15 mouse cellular contexts compared by ENCODE assay signal in the genomic region with DNA sequence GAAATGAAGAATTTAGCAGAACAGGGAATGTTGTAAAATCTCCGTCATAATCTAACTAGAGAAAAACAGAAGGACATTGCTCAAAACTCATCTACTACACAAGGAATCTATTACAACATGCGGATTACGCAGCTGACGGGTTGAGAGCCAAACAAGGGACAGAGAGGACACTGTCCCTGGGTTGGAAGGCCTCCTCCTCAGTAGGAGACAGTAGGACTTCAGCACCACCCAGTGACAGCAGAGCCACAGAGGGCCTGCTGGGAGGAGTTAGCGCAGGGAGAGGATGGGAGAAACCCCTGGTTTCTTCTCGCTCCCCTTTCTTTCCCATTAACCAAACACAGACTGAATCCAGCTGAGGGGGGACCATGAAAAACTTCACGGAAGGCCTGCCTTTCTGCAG. TPM values are rescaled to one million over a fixed set of nuclear protein-coding genes. Genes with fewer than 3 reads are reported as not detected.
DNase-seq lines count a peak whose midpoint lies in the region; TF ChIP-seq lines count a peak whose summit lies in the region.
"Had no signal": no experiment of that assay in that cellular context is flagged by ENCODE, and none has a peak within 500 bp of the region (broad histone marks: within the 10 kb centered on the region; RNA-seq: fewer than 3 reads in every experiment).

No protein-coding gene starts in this region.

- H3K27me3 ChIP-seq in CH12.LX (replicated peaks) = no peaks in the 10 kb centered on the region

- no peak for TF ChIP-seq EP300 in CH12.LX (IDR thresholded peaks at IDR 0.05; ENCODE audit: low read length)

- peak; percentile 32 for TF ChIP-seq RAD21 in CH12.LX (IDR thresholded peaks at IDR 0.05; ENCODE audit: low read depth, low read length)

- peaks cover 5 to 14% of the 10 kb centered on the region in 2 experiments for H3K4me1 ChIP-seq in CH12.LX (ENCODE audit: control insufficient read depth in 1 of 2, insufficient read depth in 2 of 2)

- no peak overlapping the region for H3K9ac ChIP-seq in CH12.LX (ENCODE audit: insufficient read depth, low read depth)
- H3K9ac ChIP-seq: hindbrain, embryonic 12.5 days had no signal

- no peak overlapping the region for H3K4me2 ChIP-seq in CH12.LX (ENCODE audit: insufficient read depth, low read depth, poor library complexity, severe bottlenecking)
- H3K4me2 ChIP-seq: hindbrain, embryonic 12.5 days had no signal

- DNase-seq in cerebellum, adult 9-11 months = peak; percentile 22
- DNase-seq in cerebellum, postnatal 4 days (ENCODE audit: low spot score in 2 of 2) = no peak
- DNase-seq in layer of hippocampus, adult 2 months (ENCODE audit: low spot score in 2 of 2) = no peak
- no peak for DNase-seq in layer of hippocampus, postnatal 36 days
- DNase-seq in CH12.LX (ENCODE audit: extremely low read depth) = no peak
- DNase-seq in heart, postnatal 10 days = peak; percentile 13 to 26
- DNase-seq in spleen, postnatal 10 days (ENCODE audit: low spot score in 2 of 2) = no peak
- DNase-seq in ovary, postnatal 36 days (ENCODE audit: low spot score) = no peak
- DNase-seq: gastrocnemius, postnatal 10 days; kidney, postnatal 14 days; thymus, postnatal 36 days had no signal

- no peak for TF ChIP-seq POLR2A in CH12.LX (IDR thresholded peaks at IDR 0.05; ENCODE audit: low read depth, low read length)

- dilution Hi-C loops in CH12.LX (cut with MboI; ENCODE audit: extremely low pct_ligation_motif_present, extremely low pct_unique_long_range_greater_than_20kb, low sequenced_read_pairs) = no loop called here

- TF ChIP-seq CTCF in layer of hippocampus, adult 2 months (conservative IDR thresholded peaks at IDR 0.05) = peak; percentile 37
- TF ChIP-seq CTCF in CH12.LX (conservative IDR thresholded peaks at IDR 0.05 in 1 of 2, IDR thresholded peaks at IDR 0.05 in 1 of 2; ENCODE audit: low read depth in 2 of 2, low read length in 2 of 2) = peak in 1 of 2 experiments; percentile 28; a peak in 2 of 4 replicates

- H3K4me3 ChIP-seq in layer of hippocampus, adult 2 months = peak overlapping the region; percentile 6; the same call in 1 of the 2 replicates
- H3K4me3 ChIP-seq in CH12.LX (replicated peaks in 1 of 3; ENCODE audit: low read depth in 2 of 3, low read length in 2 of 3, poor library complexity in 1 of 3) = no peak overlapping the region
- H3K4me3 ChIP-seq: embryonic facial prominence, embryonic 10.5 days; forebrain, embryonic 10.5 days; hindbrain, embryonic 12.5 days; myocyte had no signal

- intact Hi-C loops in heart, postnatal 10 days (cut with DNase I) = loop anchor here (10.0 kb wide), 1 partner anchor 143 kb away; no protein-coding TSS in a partner anchor

- no peaks in the 10 kb centered on the region for H3K9me3 ChIP-seq in CH12.LX (replicated peaks; ENCODE audit: low read length)
- H3K9me3 ChIP-seq: embryonic facial prominence, embryonic 10.5 days; forebrain, embryonic 10.5 days; hindbrain, embryonic 12.5 days had no signal

- H3K36me3 ChIP-seq in CH12.LX (replicated peaks in 1 of 2; ENCODE audit: control insufficient read depth in 1 of 2, insufficient read depth in 1 of 2, low read length in 1 of 2) = no peaks in the 10 kb centered on the region
- H3K36me3 ChIP-seq: embryonic facial prominence, embryonic 10.5 days; forebrain, embryonic 10.5 days; hindbrain, embryonic 12.5 days had no signal

- peak overlapping the region; percentile 68 for H3K27ac ChIP-seq in layer of hippocampus, adult 2 months
- H3K27ac ChIP-seq in CH12.LX (ENCODE audit: insufficient read depth, low read depth) = no peak overlapping the region
- H3K27ac ChIP-seq: embryonic facial prominence, embryonic 10.5 days; forebrain, embryonic 10.5 days; hindbrain, embryonic 12.5 days had no signal

- H3K79me2 ChIP-seq in CH12.LX (replicated peaks; ENCODE audit: control insufficient read depth, extremely low read depth, insufficient read depth, poor library complexity, severe bottlenecking) = no peaks in the 10 kb centered on the region

- in situ Hi-C loops in CH12.LX (cut with MboI; ENCODE audit: low pct_ligation_motif_present, low pct_unique_long_range_greater_than_20kb, low sequenced_read_pairs) = no loop called here

TF ChIP-seq in CH12.LX, 34 proteins besides CTCF, POLR2A, EP300 and RAD21:
- TF ChIP-seq MAX (IDR thresholded peaks at IDR 0.05; ENCODE audit: low read length) (no peak), JUN (IDR thresholded peaks at IDR 0.05; ENCODE audit: insufficient read depth, low read depth, low read length) (no peak), ZNF384 (IDR thresholded peaks at IDR 0.05; ENCODE audit: low read depth, low read length) (no peak), SIN3A (IDR thresholded peaks at IDR 0.05; ENCODE audit: low read length) (no peak), KAT2A (IDR thresholded peaks at IDR 0.05; ENCODE audit: insufficient replicate concordance, low read length) (no peak), SMC3 (IDR thresholded peaks at IDR 0.05; ENCODE audit: low read depth, low read length) (no peak), TCF12 (IDR thresholded peaks at IDR 0.05; ENCODE audit: low read depth, low read length) (no peak), MEF2A (IDR thresholded peaks at IDR 0.05; ENCODE audit: borderline replicate concordance, low read depth, low read length) (no peak), HCFC1 (IDR thresholded peaks at IDR 0.05; ENCODE audit: low read depth, low read length) (no peak), NELFE (IDR thresholded peaks at IDR 0.05; ENCODE audit: low read depth, low read length) (no peak), ETS1 (conservative IDR thresholded peaks at IDR 0.05; ENCODE audit: low read depth, low read length) (no peak), ZMIZ1 (IDR thresholded peaks at IDR 0.05; ENCODE audit: low read depth, low read length) (no peak), TBP (conservative IDR thresholded peaks at IDR 0.05; ENCODE audit: low read depth, low read length) (no peak), MAZ (IDR thresholded peaks at IDR 0.05; ENCODE audit: low read depth, low read length) (no peak), USF1 (IDR thresholded peaks at IDR 0.05; ENCODE audit: low read depth, low read length) (no peak), IRF4 (IDR thresholded peaks at IDR 0.05; ENCODE audit: low read depth, low read length) (no peak), CHD1 (IDR thresholded peaks at IDR 0.05; ENCODE audit: low read depth, low read length) (no peak), MYC (IDR thresholded peaks at IDR 0.05; ENCODE audit: low read depth, low read length) (no peak), BHLHE40 (IDR thresholded peaks at IDR 0.05; ENCODE audit: low read depth, low read length) (no peak), MAFK (IDR thresholded peaks at IDR 0.05; ENCODE audit: insufficient replicate concordance, low read length) (no peak)

RNA-seq across cellular contexts. Expression of a gene that starts 5.2 kb away (rescaled TPM):
- 10 to 100 TPM; 62.9 to 65.3 TPM for total RNA-seq in layer of hippocampus, adult 2 months (2021)
- total RNA-seq in layer of hippocampus, postnatal 36 days (2021) = 10 to 100 TPM; 72.5 to 82.4 TPM
- total RNA-seq in CH12.LX (2012; rRNA removed) (54.2 and 57.8 TPM in 2 replicates), CH12.LX (2014; rRNA removed) (124 TPM in 2 replicates)
- 89.3 and 117 TPM in 2 replicates for polyA plus RNA-seq in CH12.LX (2012; ENCODE audit: insufficient read length, low read depth)
- 100 to 1,000 TPM in 1 of 2 experiments, 10 to 100 TPM in 1; 89.4 to 102 TPM for total RNA-seq in heart, postnatal 10 days (2021)

RNA-seq across cellular contexts. Expression of a gene that starts 53.6 kb away (rescaled TPM):
- 10 to 100 TPM; 46.3 to 46.7 TPM for total RNA-seq in layer of hippocampus, adult 2 months (2021)
- total RNA-seq in layer of hippocampus, postnatal 36 days (2021) = 10 to 100 TPM; 48.5 to 51.2 TPM
- total RNA-seq in CH12.LX (2012; rRNA removed) (12.6 and 14.2 TPM in 2 replicates), CH12.LX (2014; rRNA removed) (12.7 and 13.3 TPM in 2 replicates)
- polyA plus RNA-seq in CH12.LX (2012; ENCODE audit: insufficient read length, low read depth) = 11.9 and 16.9 TPM in 2 replicates
- total RNA-seq in heart, postnatal 10 days (2021) = 10 to 100 TPM; 23.5 to 26.1 TPM

Comparison
In these comparisons a context has a peak if more than half of its experiments do, and no peak if none do; other contexts are left out.
1. DNase-seq: peak in cerebellum, adult 9-11 months (single experiment) and heart, postnatal 10 days (2 of 2); none in cerebellum, postnatal 4 days (0 of 2), layer of hippocampus, adult 2 months (0 of 2), layer of hippocampus, postnatal 36 days (0 of 2), CH12.LX (single experiment), spleen, postnatal 10 days (0 of 2) and ovary, postnatal 36 days (single experiment).